Mouse (Mus musculus): ENCODE measurements around the gene Gcdh. TPM values are rescaled to one million over a fixed set of nuclear protein-coding genes. Genes with fewer than 3 reads are reported as not detected.

Gene Gcdh
- total RNA-seq, 2 experiments from 2014 or later, result 20.1 to 25.8 TPM

GRCm38 (mm10) chr8:84877297-84878035 lies 16.3 kb downstream of the Gcdh start:
- no peak for ATAC-seq (replicated peaks; ENCODE audit: poor library complexity, severe bottlenecking)

- ATAC-seq (replicated peaks; ENCODE audit: poor library complexity, severe bottlenecking), result no peak
Measured at GRCm38 (mm10) chr8:84874339-84874738, 19.4 kb downstream of the Gcdh start.

GRCm38 (mm10) chr8:84873016-84873415 lies 20.7 kb downstream of the Gcdh start:
- ATAC-seq (replicated peaks; ENCODE audit: poor library complexity, severe bottlenecking), result no peak

- peak; percentile 34 for ATAC-seq (replicated peaks; ENCODE audit: poor library complexity, severe bottlenecking)
Measured at GRCm38 (mm10) chr8:84872309-84872965, 21.3 kb downstream of the Gcdh start.

- peak; percentile 81 for ATAC-seq (replicated peaks; ENCODE audit: poor library complexity, severe bottlenecking)
Measured at GRCm38 (mm10) chr8:84871376-84872308, 22.1 kb downstream of the Gcdh start, which contains the start of gene Syce2. TSS of gene Syce2 (plus strand) at chr8:84872111.

GRCm38 (mm10) chr8:84856864-84857441 lies 36.8 kb downstream of the Gcdh start, which contains the start of gene Farsa:
TSS of gene Farsa (plus strand) at chr8:84856989.
- peak; percentile 91 for ATAC-seq (replicated peaks; ENCODE audit: poor library complexity, severe bottlenecking)

GRCm38 (mm10) chr8:84856434-84856833 lies 37.3 kb downstream of the Gcdh start:
- no peak for ATAC-seq (replicated peaks; ENCODE audit: poor library complexity, severe bottlenecking)

GRCm38 (mm10) chr8:84847684-84848435 lies 45.9 kb downstream of the Gcdh start:
- peak; percentile 34 for ATAC-seq (replicated peaks; ENCODE audit: poor library complexity, severe bottlenecking)

- ATAC-seq (replicated peaks; ENCODE audit: poor library complexity, severe bottlenecking), result peak; percentile 72
Measured at GRCm38 (mm10) chr8:84846722-84847572, 46.8 kb downstream of the Gcdh start, which contains the start of gene Calr. TSS of gene Calr (minus strand) at chr8:84846934.

- no peak; the same call in 1 of the 2 replicates for ATAC-seq (replicated peaks; ENCODE audit: poor library complexity, severe bottlenecking)
Measured at GRCm38 (mm10) chr8:84846094-84846721, 47.5 kb downstream of the Gcdh start.

GRCm38 (mm10) chr8:84845355-84846093 lies 48.2 kb downstream of the Gcdh start:
- no peak for ATAC-seq (replicated peaks; ENCODE audit: poor library complexity, severe bottlenecking)

- ATAC-seq (replicated peaks; ENCODE audit: poor library complexity, severe bottlenecking), result no peak
Measured at GRCm38 (mm10) chr8:84844397-84845070, 49.2 kb downstream of the Gcdh start.

- ATAC-seq (replicated peaks; ENCODE audit: poor library complexity, severe bottlenecking), result no peak
Measured at GRCm38 (mm10) chr8:84841514-84841913, 52.2 kb downstream of the Gcdh start.

GRCm38 (mm10) chr8:84840248-84840999 lies 53.3 kb downstream of the Gcdh start, which contains the start of gene Rad23a:
TSS of gene Rad23a (minus strand) at chr8:84840665.
- ATAC-seq (replicated peaks; ENCODE audit: poor library complexity, severe bottlenecking), result peak; percentile 80

GRCm38 (mm10) chr8:84839875-84840247 lies 53.9 kb downstream of the Gcdh start:
- ATAC-seq (replicated peaks; ENCODE audit: poor library complexity, severe bottlenecking), result no peak

- ATAC-seq (replicated peaks; ENCODE audit: poor library complexity, severe bottlenecking), result no peak
Measured at GRCm38 (mm10) chr8:84839411-84839810, 54.3 kb downstream of the Gcdh start.
